Mouse (Mus musculus): ENCODE measurements around the gene Shtn1.

DNA sequence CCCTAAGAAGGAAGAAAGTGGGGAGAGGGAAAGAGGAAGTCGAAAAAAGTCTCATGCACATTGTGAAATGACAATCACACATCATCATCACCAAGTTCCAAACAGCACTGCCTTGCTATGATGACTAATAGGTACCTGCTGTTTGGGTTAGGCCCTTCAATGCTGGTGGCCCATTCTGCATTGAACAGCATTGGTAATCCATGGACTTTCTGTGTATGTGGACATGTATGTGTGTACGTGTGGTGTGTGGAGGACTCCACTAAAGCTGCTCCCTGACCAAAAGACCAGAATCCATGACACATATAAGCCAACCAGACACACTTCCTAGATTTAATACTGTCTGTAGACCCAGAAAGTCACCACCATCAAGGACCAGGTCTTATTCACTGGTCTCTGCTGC lies 3.9 kb downstream of the Shtn1 start:
- TF ChIP-seq CTCF (IDR thresholded peaks at IDR 0.05; ENCODE audit: insufficient read depth, low read length), result no peak
- TF ChIP-seq POLR2A (IDR thresholded peaks at IDR 0.05; ENCODE audit: borderline replicate concordance, extremely low read depth, low read depth, low read length), result no peak

Measured in lung, adult 2 months (tissue).